Mouse (Mus musculus) G1E (cell line): ENCODE data around the gene Tert. TPM values are rescaled to one million over a fixed set of nuclear protein-coding genes. Genes with fewer than 3 reads are reported as not detected.

Experiments
- ATAC-seq: 2 replicates; pipeline ENCODE4 v1.8.0; 2016; ENCODE audit warnings: mild to moderate bottlenecking; ENCODE audit not compliant: insufficient number of reproducible peaks, poor library complexity, low FRiP score, severe bottlenecking; ENCODE audit errors: extremely low read depth
- DNase-seq: peaks from one replicate; pipeline ENCODE4 v3.0.0; 2012; ENCODE audit warnings: low spot score
- H3K27me3 ChIP-seq: 2 replicates; pipeline ENCODE4 v1.6.1; 2012; ENCODE audit warnings: mild to moderate bottlenecking, low read length, inconsistent platforms; ENCODE audit not compliant: insufficient read depth
- H3K36me3 ChIP-seq: replicated peaks from 2 replicates; pipeline ENCODE3; 2012; ENCODE audit warnings: mild to moderate bottlenecking, inconsistent platforms
- H3K4me1 ChIP-seq: 2 replicates; pipeline ENCODE4 v1.6.1; 2012; ENCODE audit warnings: low read depth, low read length, inconsistent platforms, mixed read lengths; ENCODE audit not compliant: insufficient read depth
- H3K4me3 ChIP-seq: 2 replicates; pipeline ENCODE4 v1.5.1; 2012; ENCODE audit warnings: low read depth, mild to moderate bottlenecking, inconsistent platforms, low read length, moderate library complexity, mixed read lengths
- H3K9me3 ChIP-seq: replicated peaks from 2 replicates; pipeline ENCODE4 v1.6.1; 2012; ENCODE audit warnings: inconsistent platforms
- CTCF ChIP-seq: IDR thresholded peaks from 2 replicates; pipeline ENCODE4 v1.5.1; 2012; ENCODE audit warnings: low read depth, low read length, inconsistent platforms, mixed read lengths
- GATA1 ChIP-seq: IDR thresholded peaks from 2 replicates; pipeline ENCODE4 v1.6.1; 2012; ENCODE audit warnings: borderline replicate concordance, low read length, inconsistent platforms, mixed read lengths
- GATA2 ChIP-seq: IDR thresholded peaks from 2 replicates; pipeline ENCODE4 v1.6.1; 2012; ENCODE audit warnings: low read depth, low read length, inconsistent platforms, borderline replicate concordance
- POLR2AphosphoS5 ChIP-seq: IDR thresholded peaks from 2 replicates; pipeline ENCODE4 v1.6.1; 2012; ENCODE audit warnings: low read depth, low read length, inconsistent platforms; ENCODE audit not compliant: insufficient replicate concordance
- TAL1 ChIP-seq: conservative IDR thresholded peaks from 2 replicates; pipeline ENCODE4 v1.6.1; 2012; ENCODE audit warnings: low read depth, low read length, inconsistent platforms, mixed read lengths
- polyA plus RNA-seq: library from polyadenylated mRNA; stranded (reverse); fragments of >175 nt; gene quantifications from 2 replicates; pipeline ENCODE4 v1.2.3, GENCODE M21; 2012
- total RNA-seq, 2 experiments: library from RNA; stranded (forward) in 1 of 2; stranded (reverse) in 1 of 2; fragments of 200-1000 nt in 1 of 2; fragments of >200 nt in 1 of 2; fragmentation: Nextera tagmentation in 1 of 2; gene quantifications; 2 replicates each; pipeline ENCODE4 v1.2.3; 2014 to 2017

The Tert gene
- total and polyA plus RNA-seq, 3 experiments: 0.11 TPM; not detected in 2

DNA sequence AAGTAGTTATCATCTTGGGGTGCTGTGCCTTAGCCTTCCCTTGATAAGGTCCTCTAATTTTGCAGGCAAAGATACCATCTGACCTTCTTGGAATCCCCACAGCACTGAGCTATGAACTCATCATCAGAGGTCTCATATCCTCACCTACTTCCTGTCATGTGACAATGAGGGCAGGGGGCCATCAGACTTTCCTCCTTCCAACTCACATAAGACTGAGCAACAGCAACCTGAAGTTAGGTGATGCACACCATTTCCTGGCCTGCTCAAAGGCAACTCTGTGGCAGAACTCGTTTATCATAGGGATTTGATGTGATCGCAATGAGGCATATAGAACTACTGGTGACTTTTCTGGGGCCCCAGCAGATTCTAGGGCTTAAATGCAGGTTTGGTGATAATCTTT lies 55.5 kb downstream of the Tert start:
- no peaks in the 10 kb centered on the region for H3K9me3 ChIP-seq
- H3K4me3 ChIP-seq: no peak overlapping the region
- no peaks in the 10 kb centered on the region for H3K4me1 ChIP-seq
- H3K27me3 ChIP-seq: no peaks in the 10 kb centered on the region
- no peak for ATAC-seq
- no peak for DNase-seq
- H3K36me3 ChIP-seq: no peaks in the 10 kb centered on the region
- TF ChIP-seq POLR2AphosphoS5 (no peak), TAL1 (no peak), GATA1 (no peak), GATA2 (no peak), CTCF (no peak)

DNA sequence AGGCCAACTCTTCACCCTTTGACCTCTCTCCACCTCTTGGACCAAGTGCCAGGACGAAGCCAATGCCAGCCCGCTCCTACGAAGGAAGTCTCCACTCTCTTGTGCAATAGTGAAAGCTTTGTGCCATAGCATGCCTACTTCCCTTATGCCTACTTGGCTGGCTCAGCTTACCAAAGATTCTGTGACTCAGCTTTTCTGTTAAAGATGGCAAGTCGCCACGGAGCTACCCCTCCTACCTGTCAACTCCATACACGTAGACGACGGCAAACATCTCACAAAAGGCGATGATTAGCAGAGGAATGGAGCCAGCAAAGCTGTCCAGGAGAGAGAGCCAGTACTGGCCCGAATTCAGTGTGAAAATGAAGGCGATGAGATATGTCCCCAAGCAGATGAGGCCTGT lies 57.0 kb downstream of the Tert start:
- Histone ChIP-seq H3K27me3 (no peaks in the 10 kb centered on the region), H3K4me3 (no peak overlapping the region), H3K4me1 (no peaks in the 10 kb centered on the region), H3K36me3 (no peaks in the 10 kb centered on the region), H3K9me3 (no peaks in the 10 kb centered on the region)
- TF ChIP-seq GATA2: no peak
- no peak for TF ChIP-seq TAL1
- no peak for TF ChIP-seq GATA1
- no peak for TF ChIP-seq CTCF
- TF ChIP-seq POLR2AphosphoS5: no peak
- DNase-seq (no peak), ATAC-seq (no peak)

DNA sequence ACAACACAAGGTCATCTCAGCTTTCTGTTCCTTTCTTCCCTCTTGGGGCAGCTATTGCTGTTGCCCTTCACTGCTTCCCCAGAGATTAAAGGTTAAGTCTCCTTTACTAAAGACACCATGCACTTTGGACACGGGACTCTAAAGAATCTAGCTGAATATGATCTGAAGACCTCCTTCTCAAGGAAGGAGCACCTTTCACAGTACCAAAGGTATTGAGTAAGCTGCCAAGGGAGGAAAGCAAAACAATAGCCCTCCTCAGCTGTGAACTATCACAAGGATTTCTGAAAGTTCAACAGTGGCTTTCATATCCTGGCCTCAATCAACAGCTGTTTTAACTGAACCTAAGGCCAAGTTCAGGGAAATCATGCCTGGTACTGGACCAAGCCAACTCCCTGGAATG lies 57.7 kb downstream of the Tert start:
- Histone ChIP-seq H3K9me3 (no peaks in the 10 kb centered on the region), H3K27me3 (no peaks in the 10 kb centered on the region), H3K36me3 (no peaks in the 10 kb centered on the region), H3K4me1 (no peaks in the 10 kb centered on the region), H3K4me3 (no peak overlapping the region)
- TF ChIP-seq TAL1: no peak
- TF ChIP-seq CTCF: no peak
- TF ChIP-seq GATA2: no peak
- TF ChIP-seq POLR2AphosphoS5: no peak
- TF ChIP-seq GATA1: no peak
- DNase-seq: no peak
- ATAC-seq: no peak

DNA sequence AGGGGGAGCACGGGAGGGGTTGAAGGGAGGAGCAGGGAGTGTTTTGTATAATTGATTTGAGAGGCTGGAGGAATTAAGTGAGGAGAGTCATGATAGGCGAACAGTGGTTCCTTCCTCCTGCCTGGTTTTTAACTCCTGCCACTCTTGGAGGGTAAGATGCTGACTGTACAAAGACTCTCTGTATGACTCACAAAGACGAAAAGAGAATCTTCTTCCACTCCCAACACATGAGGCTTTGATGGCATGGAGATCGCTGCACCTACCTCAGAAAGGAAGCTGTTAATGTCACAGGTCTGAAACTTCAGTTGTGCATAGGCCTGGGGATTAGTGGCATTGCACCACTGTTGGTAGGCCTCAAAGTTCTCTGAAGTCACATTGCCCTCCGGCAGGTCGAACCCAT lies 58.8 kb downstream of the Tert start:
- Histone ChIP-seq H3K4me1 (no peaks in the 10 kb centered on the region), H3K36me3 (no peaks in the 10 kb centered on the region), H3K4me3 (no peak overlapping the region), H3K9me3 (no peaks in the 10 kb centered on the region), H3K27me3 (no peaks in the 10 kb centered on the region)
- TF ChIP-seq CTCF: no peak
- no peak for TF ChIP-seq GATA1
- TF ChIP-seq TAL1: no peak
- TF ChIP-seq POLR2AphosphoS5: no peak
- no peak for TF ChIP-seq GATA2
- DNase-seq (no peak), ATAC-seq (no peak)

- no peak for ATAC-seq
- Histone ChIP-seq H3K9me3 (no peaks in the 10 kb centered on the region), H3K27me3 (no peaks in the 10 kb centered on the region), H3K4me3 (no peak overlapping the region), H3K4me1 (no peaks in the 10 kb centered on the region), H3K36me3 (no peaks in the 10 kb centered on the region)
- TF ChIP-seq GATA1 (no peak), GATA2 (no peak), POLR2AphosphoS5 (no peak), TAL1 (no peak)
- no peak for DNase-seq
Measured at GRCm38 (mm10) chr13:73687601-73688000, 60.9 kb downstream of the Tert start.

- no peak for TF ChIP-seq CTCF
- TF ChIP-seq TAL1: no peak
- TF ChIP-seq GATA2: no peak
- TF ChIP-seq POLR2AphosphoS5: no peak
- no peak for TF ChIP-seq GATA1
- Histone ChIP-seq H3K4me1 (no peaks in the 10 kb centered on the region), H3K27me3 (no peaks in the 10 kb centered on the region), H3K4me3 (no peak overlapping the region), H3K36me3 (no peaks in the 10 kb centered on the region), H3K9me3 (no peaks in the 10 kb centered on the region)
- DNase-seq (no peak), ATAC-seq (no peak)
Measured at GRCm38 (mm10) chr13:73688934-73689333, 62.2 kb downstream of the Tert start.

- no peaks in the 10 kb centered on the region for H3K36me3 ChIP-seq
- no peak overlapping the region for H3K4me3 ChIP-seq
- DNase-seq (peak; percentile 7), ATAC-seq (no peak)
- TF ChIP-seq GATA2 (no peak), GATA1 (no peak), CTCF (no peak; the same call in 1 of the 2 replicates), POLR2AphosphoS5 (no peak), TAL1 (no peak)
- no peaks in the 10 kb centered on the region for H3K9me3 ChIP-seq
- H3K4me1 ChIP-seq: no peaks in the 10 kb centered on the region
- H3K27me3 ChIP-seq: no peaks in the 10 kb centered on the region
Measured at GRCm38 (mm10) chr13:73692249-73692868, 65.6 kb downstream of the Tert start.
